Mouse (Mus musculus) erythroblast, embryonic 14.5 days (primary cell): ENCODE measurements around the gene Macrod1.

ENCODE experiments used
- GATA1 ChIP-seq: IDR thresholded peaks from 2 replicates; pipeline ENCODE4 v1.6.1; 2012; ENCODE audit warnings: low read length, inconsistent platforms, mixed read lengths
- TAL1 ChIP-seq: IDR thresholded peaks from 3 replicates; pipeline ENCODE4 v1.6.1; 2012; ENCODE audit warnings: low read length, inconsistent platforms, mixed read lengths

DNA sequence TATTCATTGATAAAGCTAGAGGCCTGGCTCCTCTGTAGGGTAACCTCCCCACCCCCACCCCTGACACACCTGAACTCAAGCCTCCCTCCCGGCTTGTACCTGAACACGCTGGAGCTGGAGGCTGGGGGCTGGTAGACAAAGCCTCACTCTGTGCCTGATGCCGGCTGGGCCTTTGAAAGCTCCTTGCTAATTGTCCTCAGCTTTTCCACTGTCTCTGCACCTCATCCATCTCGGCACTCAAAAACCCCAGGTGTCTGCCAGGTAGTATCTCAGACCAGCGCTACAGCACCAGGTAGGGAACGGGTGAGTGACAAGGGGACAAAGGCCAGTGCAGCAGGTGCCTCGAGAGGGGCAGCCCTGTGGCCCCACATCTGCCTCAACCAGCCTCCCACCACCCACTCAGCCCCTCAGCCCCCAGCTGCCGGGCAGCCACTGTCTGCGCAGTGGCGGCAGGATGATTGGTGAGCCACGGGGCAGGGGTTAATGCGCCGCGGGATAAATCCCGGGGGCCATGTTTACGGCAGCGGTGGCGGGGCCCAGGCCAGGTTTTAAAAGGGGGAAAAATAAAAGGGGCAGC, 129.2 kb downstream of the Macrod1 start:
- no peak for TF ChIP-seq GATA1
- TF ChIP-seq TAL1 = no peak
